Mouse (Mus musculus) bone marrow macrophage, adult 2 months (primary cell): ENCODE measurements around the gene Zfp207.

Experiments
- CTCF ChIP-seq: IDR thresholded peaks from 2 replicates; pipeline ENCODE4 v1.5.1; 2012; ENCODE audit warnings: low read depth, mild to moderate bottlenecking, low read length, moderate library complexity
- POLR2A ChIP-seq: IDR thresholded peaks from 2 replicates; pipeline ENCODE4 v1.6.1; 2012; ENCODE audit warnings: mild to moderate bottlenecking, low read depth, low read length, borderline replicate concordance

DNA sequence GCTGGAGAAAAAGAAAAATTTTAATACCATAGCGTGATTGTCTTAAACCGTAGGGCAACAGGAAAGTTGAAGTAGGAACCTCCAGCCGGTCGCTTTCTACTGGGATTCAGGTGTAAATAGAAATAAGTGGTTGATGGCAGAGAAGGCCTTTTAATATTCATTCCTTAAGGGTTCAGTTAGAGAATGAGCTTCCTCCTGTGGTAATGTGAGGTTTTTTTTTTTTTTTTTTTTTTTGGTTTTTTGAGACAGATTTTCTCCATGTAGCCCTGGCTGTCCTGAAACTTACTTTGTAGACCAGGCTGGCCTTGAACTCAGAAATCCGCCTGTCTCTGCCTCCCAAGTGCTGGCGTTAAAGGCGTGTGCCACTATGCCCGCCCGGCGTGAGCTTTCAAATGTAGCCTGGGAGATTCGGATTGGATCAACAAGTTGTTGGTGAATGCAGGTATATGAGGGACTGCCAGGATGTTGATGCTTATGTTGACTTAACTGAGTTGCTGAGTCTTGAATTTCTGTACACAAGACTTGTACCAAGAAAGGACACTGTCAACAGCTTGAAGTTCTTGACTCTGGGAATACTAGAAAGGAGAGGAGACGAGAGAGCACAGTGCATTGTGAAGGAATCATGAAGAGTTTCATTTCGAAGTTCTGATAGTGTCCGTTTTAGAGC, 46.6 kb downstream of the Zfp207 start:
- no peak for TF ChIP-seq CTCF
- TF ChIP-seq POLR2A: no peak
